Mouse (Mus musculus): ENCODE results near the gene Eef1a1.
"Not testable (repeated sequence)": the region's sequence is repeated elsewhere in the genome, so short reads cannot be mapped to it uniquely, and the experiment has no call there.

The Eef1a1 gene

GRCm38 (mm10) chr9:78488890-78489420 lies at the start of gene Eef1a1:
Eef1a1 (minus strand) TSS chr9:78489151.
- peak; percentile 76 for DNase-seq (ENCODE audit: low spot score)

- DNase-seq (ENCODE audit: low spot score): no peak
Measured at GRCm38 (mm10) chr9:78538421-78538820, 49.5 kb upstream of the Eef1a1 start.

GRCm38 (mm10) chr9:78537154-78537873 lies 48.4 kb upstream of the Eef1a1 start:
- DNase-seq (ENCODE audit: low spot score): no peak

- DNase-seq (ENCODE audit: low spot score): peak; percentile 54
Measured at GRCm38 (mm10) chr9:78534606-78535005, 45.7 kb upstream of the Eef1a1 start.

- DNase-seq (ENCODE audit: low spot score): peak; percentile 85
Measured at GRCm38 (mm10) chr9:78533296-78533935, 44.5 kb upstream of the Eef1a1 start.

- DNase-seq (ENCODE audit: low spot score): peak; percentile 78
Measured at GRCm38 (mm10) chr9:78532341-78532819, 43.4 kb upstream of the Eef1a1 start.

GRCm38 (mm10) chr9:78531816-78532215 lies 42.9 kb upstream of the Eef1a1 start:
- DNase-seq (ENCODE audit: low spot score): no peak

GRCm38 (mm10) chr9:78527767-78528381 lies 38.9 kb upstream of the Eef1a1 start:
- DNase-seq (ENCODE audit: low spot score): peak; percentile 82

GRCm38 (mm10) chr9:78527301-78527761 lies 38.4 kb upstream of the Eef1a1 start:
- DNase-seq (ENCODE audit: low spot score): peak; percentile 91

- no peak for DNase-seq (ENCODE audit: low spot score)
Measured at GRCm38 (mm10) chr9:78526206-78526605, 37.3 kb upstream of the Eef1a1 start.

GRCm38 (mm10) chr9:78525451-78526135 lies 36.6 kb upstream of the Eef1a1 start:
- no peak for DNase-seq (ENCODE audit: low spot score)

- DNase-seq (ENCODE audit: low spot score): no peak
Measured at GRCm38 (mm10) chr9:78521689-78522088, 32.7 kb upstream of the Eef1a1 start.

- DNase-seq (ENCODE audit: low spot score): no peak
Measured at GRCm38 (mm10) chr9:78520780-78521601, 32.0 kb upstream of the Eef1a1 start.

- DNase-seq (ENCODE audit: low spot score): peak; percentile 94
Measured at GRCm38 (mm10) chr9:78520127-78520779, 31.3 kb upstream of the Eef1a1 start.

- not testable (repeated sequence) for DNase-seq (ENCODE audit: low spot score)
Measured at GRCm38 (mm10) chr9:78517237-78517636, 28.3 kb upstream of the Eef1a1 start.

GRCm38 (mm10) chr9:78516125-78516524 lies 27.2 kb upstream of the Eef1a1 start:
- no peak for DNase-seq (ENCODE audit: low spot score)

GRCm38 (mm10) chr9:78514681-78515080 lies 25.7 kb upstream of the Eef1a1 start:
- no peak for DNase-seq (ENCODE audit: low spot score)

GRCm38 (mm10) chr9:78513776-78514500 lies 25.0 kb upstream of the Eef1a1 start:
- no peak for DNase-seq (ENCODE audit: low spot score)

- DNase-seq (ENCODE audit: low spot score): no peak
Measured at GRCm38 (mm10) chr9:78511705-78512104, 22.8 kb upstream of the Eef1a1 start.

Data from yolk sac, embryonic 10.5 days (tissue).